Mouse (Mus musculus) MEL (cell line): ENCODE measurements around the gene Lrp10. TPM values are rescaled to one million over a fixed set of nuclear protein-coding genes. Genes with fewer than 3 reads are reported as not detected.

Source experiments
- DNase-seq: peaks from one replicate; pipeline ENCODE4 v3.0.0; 2011; ENCODE audit warnings: low read depth, low spot score
- H3K27ac ChIP-seq: 2 replicates; pipeline ENCODE4 v1.5.1; 2012; ENCODE audit warnings: low read depth, mild to moderate bottlenecking, control low read depth, low read length, moderate library complexity; ENCODE audit not compliant: control insufficient read depth
- H3K27me3 ChIP-seq, 2 experiments: fragments of 150-350 bp in 1 of 2; sonication (generic) in 1 of 2; 2 replicates each; pipeline ENCODE4 v1.6.1; 2012; ENCODE audit warnings: low read length in 2 of 2, mild to moderate bottlenecking in 2 of 2, improper control_type of control experiment in 1 of 2, moderate library complexity in 1 of 2; ENCODE audit not compliant: insufficient read depth in 2 of 2, control insufficient read depth in 1 of 2
- H3K36me3 ChIP-seq, 2 experiments: 2 replicates each; pipeline ENCODE4 v1.6.1; 2012 to 2014; ENCODE audit warnings: low read length in 2 of 2, improper control_type of control experiment in 1 of 2, inconsistent platforms in 1 of 2, mild to moderate bottlenecking in 1 of 2; ENCODE audit not compliant: insufficient read depth in 2 of 2, control insufficient read depth in 1 of 2
- H3K4me1 ChIP-seq, 2 experiments: fragments of 150-350 bp in 1 of 2; sonication (generic) in 1 of 2; 2 replicates each; pipeline ENCODE4 v1.6.1; 2012; ENCODE audit warnings: low read length in 2 of 2, improper control_type of control experiment in 1 of 2, mild to moderate bottlenecking in 1 of 2; ENCODE audit not compliant: insufficient read depth in 2 of 2, control insufficient read depth in 1 of 2
- H3K4me3 ChIP-seq, 2 experiments: fragments of 150-350 bp in 1 of 2; sonication (generic) in 1 of 2; 2 replicates each; pipeline ENCODE4 v1.5.1; 2012; ENCODE audit warnings: low read depth in 2 of 2, low read length in 2 of 2, mild to moderate bottlenecking in 2 of 2, moderate library complexity in 2 of 2, control low read depth in 1 of 2, improper control_type of control experiment in 1 of 2; ENCODE audit not compliant: control insufficient read depth in 1 of 2, insufficient read depth in 1 of 2
- H3K79me2 ChIP-seq: 2 replicates; pipeline ENCODE4 v1.6.1; 2012; ENCODE audit warnings: mild to moderate bottlenecking, low read length, moderate library complexity; ENCODE audit not compliant: control insufficient read depth, poor library complexity, insufficient read depth
- H3K9ac ChIP-seq: 2 replicates; pipeline ENCODE4 v1.6.1; 2012; ENCODE audit warnings: low read depth, mild to moderate bottlenecking, control low read depth, low read length, moderate library complexity; ENCODE audit not compliant: control insufficient read depth, poor library complexity, severe bottlenecking
- H3K9me3 ChIP-seq: fragments of 150-350 bp; sonication (generic); replicated peaks from 2 replicates; pipeline ENCODE4 v1.6.1; 2012; ENCODE audit warnings: mild to moderate bottlenecking, low read length, improper control_type of control experiment, moderate library complexity; ENCODE audit not compliant: insufficient read depth
- BHLHE40 ChIP-seq: IDR thresholded peaks from 2 replicates; pipeline ENCODE4 v1.6.1; 2012; ENCODE audit warnings: low read depth, mild to moderate bottlenecking, inconsistent platforms, low read length, improper control_type of control experiment, borderline replicate concordance
- CHD2 ChIP-seq: IDR thresholded peaks from 2 replicates; pipeline ENCODE4 v1.6.1; 2011; ENCODE audit warnings: low read length, improper control_type of control experiment
- ELF1 ChIP-seq: IDR thresholded peaks from 2 replicates; pipeline ENCODE4 v1.6.1; 2014; ENCODE audit warnings: low read depth, mild to moderate bottlenecking, inconsistent platforms, low read length, improper control_type of control experiment, moderate library complexity
- EP300 ChIP-seq, 2 experiments: IDR thresholded peaks; 2 replicates each; pipeline ENCODE4 v1.6.1; 2011; ENCODE audit warnings: improper control_type of control experiment in 2 of 2, low read length in 2 of 2, low read depth in 1 of 2, mild to moderate bottlenecking in 1 of 2
- ETS1 ChIP-seq: IDR thresholded peaks from 2 replicates; pipeline ENCODE4 v1.6.1; 2012; ENCODE audit warnings: low read depth, mild to moderate bottlenecking, inconsistent platforms, low read length, improper control_type of control experiment, moderate library complexity
- GABPA ChIP-seq: IDR thresholded peaks from 2 replicates; pipeline ENCODE4 v1.6.1; 2012; ENCODE audit warnings: low read depth, mild to moderate bottlenecking, inconsistent platforms, low read length, improper control_type of control experiment, moderate library complexity
- GATA1 ChIP-seq: IDR thresholded peaks from 2 replicates; pipeline ENCODE4 v1.6.1; 2011; ENCODE audit warnings: low read depth, low read length, improper control_type of control experiment
- JUND ChIP-seq: IDR thresholded peaks from 2 replicates; pipeline ENCODE4 v1.6.1; 2011; ENCODE audit warnings: low read depth, mild to moderate bottlenecking, improper control_type of control experiment, low read length
- MAFK ChIP-seq: IDR thresholded peaks from 2 replicates; pipeline ENCODE4 v1.6.1; 2011; ENCODE audit warnings: low read depth, mild to moderate bottlenecking, low read length, improper control_type of control experiment, borderline replicate concordance
- MEF2A ChIP-seq: IDR thresholded peaks from 2 replicates; pipeline ENCODE4 v1.6.1; 2014; ENCODE audit warnings: low read depth, mild to moderate bottlenecking, inconsistent platforms, low read length, improper control_type of control experiment; ENCODE audit not compliant: poor library complexity, insufficient replicate concordance, severe bottlenecking; ENCODE audit errors: extremely low read depth
- MXI1 ChIP-seq: IDR thresholded peaks from 2 replicates; pipeline ENCODE4 v1.6.1; 2011; ENCODE audit warnings: mild to moderate bottlenecking, low read depth, low read length, improper control_type of control experiment
- MYC ChIP-seq: IDR thresholded peaks from 2 replicates; pipeline ENCODE4 v1.6.1; 2011; ENCODE audit warnings: low read depth, mild to moderate bottlenecking, low read length, improper control_type of control experiment, moderate library complexity
- POLR2A ChIP-seq, 2 experiments: IDR thresholded peaks; 2 replicates each; pipeline ENCODE4 v1.6.1; 2011 to 2012; ENCODE audit warnings: low read length in 2 of 2, mild to moderate bottlenecking in 2 of 2, control low read depth in 1 of 2, improper control_type of control experiment in 1 of 2, low read depth in 1 of 2, moderate library complexity in 1 of 2; ENCODE audit not compliant: control insufficient read depth in 1 of 2, insufficient read depth in 1 of 2, poor library complexity in 1 of 2
- POLR2AphosphoS2 ChIP-seq: IDR thresholded peaks from 2 replicates; pipeline ENCODE4 v1.6.1; 2011; ENCODE audit warnings: low read length, improper control_type of control experiment
- POLR2AphosphoS5 ChIP-seq: IDR thresholded peaks from 2 replicates; pipeline ENCODE4 v1.6.1; 2012; ENCODE audit warnings: low read depth, borderline replicate concordance, mild to moderate bottlenecking, inconsistent platforms, low read length, moderate library complexity, mixed read lengths
- RCOR1 ChIP-seq: IDR thresholded peaks from 2 replicates; pipeline ENCODE4 v1.6.1; 2012; ENCODE audit warnings: low read depth, mild to moderate bottlenecking, inconsistent platforms, low read length, improper control_type of control experiment
- SIN3A ChIP-seq: IDR thresholded peaks from 2 replicates; pipeline ENCODE4 v1.6.1; 2012; ENCODE audit warnings: low read length, improper control_type of control experiment, inconsistent platforms
- TAL1 ChIP-seq: IDR thresholded peaks from 2 replicates; pipeline ENCODE4 v1.6.1; 2012; ENCODE audit warnings: mild to moderate bottlenecking, inconsistent platforms, low read length, moderate library complexity, mixed read lengths
- TCF12 ChIP-seq: IDR thresholded peaks from 2 replicates; pipeline ENCODE4 v1.6.1; 2014; ENCODE audit warnings: low read depth, mild to moderate bottlenecking, inconsistent platforms, low read length, improper control_type of control experiment, moderate library complexity
- USF2 ChIP-seq, 2 experiments: IDR thresholded peaks; 2 replicates each; pipeline ENCODE4 v1.6.1; 2011 to 2012; ENCODE audit warnings: improper control_type of control experiment in 2 of 2, low read length in 2 of 2, borderline replicate concordance in 1 of 2, inconsistent platforms in 1 of 2, low read depth in 1 of 2, mild to moderate bottlenecking in 1 of 2; ENCODE audit not compliant: insufficient read depth in 1 of 2
- ZKSCAN1 ChIP-seq: IDR thresholded peaks from 2 replicates; pipeline ENCODE4 v1.6.1; 2012; ENCODE audit warnings: low read depth, mild to moderate bottlenecking, inconsistent platforms, low read length, improper control_type of control experiment, moderate library complexity
- ZMIZ1 ChIP-seq: IDR thresholded peaks from 2 replicates; pipeline ENCODE4 v1.6.1; 2012; ENCODE audit warnings: low read depth, mild to moderate bottlenecking, inconsistent platforms, low read length, improper control_type of control experiment, moderate library complexity
- polyA plus RNA-seq, 2 experiments: library from polyadenylated mRNA; stranded (reverse) in 1 of 2; unstranded in 1 of 2; fragments of >175 nt in 1 of 2; fragments of >200 nt in 1 of 2; gene quantifications; 2 replicates each; pipeline versions ENCODE4 v1.2.1 to v1.2.4; 2012; ENCODE audit warnings: low replicate concordance in 2 of 2, low read depth in 1 of 2; ENCODE audit not compliant: insufficient read length in 2 of 2, insufficient read depth in 1 of 2, missing spikeins in 1 of 2
- total RNA-seq: library from RNA; depleted of rRNA; stranded (reverse); fragments of 300-350 nt; gene quantifications from 2 replicates; pipeline ENCODE4 v1.2.3, GENCODE M21; 2012

The Lrp10 gene
- total and polyA plus RNA-seq, 3 experiments, result 53.6 to 110 TPM; not detected in 1

- Histone ChIP-seq H3K9ac (no peak overlapping the region), H3K4me1 (peaks cover 0 to 34% of the 10 kb centered on the region in 2 experiments; a peak in 3 of 4 replicates), H3K36me3 (peaks cover 0 to 38% of the 10 kb centered on the region in 2 experiments; a peak in 2 of 4 replicates), H3K27me3 (no peaks in the 10 kb centered on the region), H3K4me3 (no peak overlapping the region), H3K79me2 (peaks cover 37% of the 10 kb centered on the region), H3K9me3 (no peaks in the 10 kb centered on the region)
- peak; percentile 47 for DNase-seq
- peak; percentile 65; the same call in 1 of the 2 replicates for TF ChIP-seq RCOR1
- TF ChIP-seq JUND, result no peak
- no peak for TF ChIP-seq POLR2AphosphoS5
- no peak for TF ChIP-seq BHLHE40
- TF ChIP-seq, all 39 proteins: peak for 1
- H3K27ac ChIP-seq, result peak overlapping the region; percentile 81
These were observed 34.4 kb upstream of the Lrp10 start for GRCm38 (mm10) chr14:54429332-54430093.

GRCm38 (mm10) chr14:54430406-54431145 is 33.4 kb upstream of the Lrp10 start:
- Histone ChIP-seq H3K4me3 (peak overlapping the region; percentile 71 to 80), H3K4me1 (peaks cover 0 to 25% of the 10 kb centered on the region in 2 experiments; a peak in 2 of 4 replicates), H3K27me3 (no peaks in the 10 kb centered on the region), H3K9ac (peak overlapping the region; percentile 86), H3K79me2 (peaks cover 37% of the 10 kb centered on the region), H3K9me3 (no peaks in the 10 kb centered on the region), H3K36me3 (peaks cover 0 to 29% of the 10 kb centered on the region in 2 experiments; a peak in 2 of 4 replicates), H3K27ac (peak overlapping the region; percentile 81)
- peak; percentile 65 for DNase-seq
- TF ChIP-seq ZKSCAN1, result no peak
- 0 out of 2 replicates have a peak, but pooled peaks have one; percentile 1 for TF ChIP-seq ETS1
- TF ChIP-seq RCOR1, result peak; percentile 46; the same call in 1 of the 2 replicates
- no peak for TF ChIP-seq JUND
- TF ChIP-seq POLR2AphosphoS2, result peak; percentile 71; the same call in 1 of the 2 replicates
- TF ChIP-seq EP300 (IDR thresholded peaks at IDR 0.05; ENCODE audit: low read depth in 1 of 2, low read length in 2 of 2), result peak; percentile 24 to 33; a peak in 3 of 4 replicates
- 0 out of 2 replicates have a peak, but pooled peaks have one; percentile 23 for TF ChIP-seq ELF1
- TF ChIP-seq CHD2, result peak; percentile 36; the same call in 1 of the 2 replicates
- no peak for TF ChIP-seq MAFK
- peak; percentile 28; the same call in 1 of the 2 replicates for TF ChIP-seq ZMIZ1
- no peak for TF ChIP-seq TAL1
- TF ChIP-seq TCF12, result 0 out of 2 replicates have a peak, but pooled peaks have one; percentile 25
- peak; percentile 35; the same call in 1 of the 2 replicates for TF ChIP-seq MXI1
- TF ChIP-seq USF2 (IDR thresholded peaks at IDR 0.05; ENCODE audit: borderline replicate concordance in 1 of 2, insufficient read depth in 1 of 2, low read depth in 1 of 2, low read length in 2 of 2), result no peak
- peak; percentile 15 for TF ChIP-seq SIN3A
- TF ChIP-seq GATA1, result peak; percentile 66
- no peak; the same call in 1 of the 2 replicates for TF ChIP-seq MYC
- no peak for TF ChIP-seq GABPA
- TF ChIP-seq MEF2A, result no peak
- 0 out of 4 replicates have a peak, but pooled peaks of 1 of the 2 experiments have one; percentile 27 for TF ChIP-seq POLR2A (IDR thresholded peaks at IDR 0.05; ENCODE audit: control insufficient read depth in 1 of 2, insufficient read depth in 1 of 2, low read depth in 1 of 2, low read length in 2 of 2, poor library complexity in 1 of 2)
